Mouse (Mus musculus) B cell, adult 2 months (primary cell): Measurements from ENCODE around the gene Gm6588.
"Not testable (repeated sequence)": the region's sequence is repeated elsewhere in the genome, so short reads cannot be mapped to it uniquely, and the experiment has no call there.

Experiments
- DNase-seq, 2 experiments: peaks; one replicate each; pipeline ENCODE4 v3.0.0; 2022

The Gm6588 gene

DNA sequence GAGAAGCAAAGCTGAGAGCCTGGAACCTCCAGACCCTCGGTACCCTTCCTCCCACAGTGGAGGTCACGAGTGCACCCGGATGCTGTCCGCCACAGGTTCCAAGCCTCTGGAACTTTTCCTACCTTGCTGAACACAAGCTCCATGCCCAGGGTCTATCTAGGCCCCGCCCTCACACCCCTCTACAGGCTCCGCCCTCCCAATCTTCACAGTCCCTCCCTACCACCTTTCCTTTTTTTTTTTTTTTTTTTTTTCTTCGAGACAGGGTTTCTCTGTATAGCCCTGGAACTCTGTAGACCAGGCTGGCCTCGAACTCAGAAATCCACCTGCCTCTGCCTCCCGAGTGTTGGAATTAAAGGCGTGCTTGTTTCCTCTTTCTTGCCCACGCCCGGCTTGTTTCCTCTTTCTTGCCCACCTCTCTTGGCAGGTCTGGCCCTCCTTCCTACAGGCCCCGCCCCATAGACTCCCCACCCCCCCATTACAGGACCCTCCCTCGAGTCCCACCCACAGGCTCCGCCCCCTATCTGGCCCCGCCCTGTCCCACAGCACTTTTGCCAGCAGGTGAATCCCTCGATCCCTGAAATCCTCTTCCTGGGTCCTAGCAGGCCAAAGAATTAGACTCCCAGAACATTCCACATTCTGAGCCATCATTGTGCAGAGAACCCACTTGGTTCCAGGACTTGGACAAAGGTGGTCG, at the start of gene Gm6588:
Gene Gm6588 (plus strand): TSS at position 680 of the 694 bp plus-strand sequence.
- DNase-seq, result no peak

DNA sequence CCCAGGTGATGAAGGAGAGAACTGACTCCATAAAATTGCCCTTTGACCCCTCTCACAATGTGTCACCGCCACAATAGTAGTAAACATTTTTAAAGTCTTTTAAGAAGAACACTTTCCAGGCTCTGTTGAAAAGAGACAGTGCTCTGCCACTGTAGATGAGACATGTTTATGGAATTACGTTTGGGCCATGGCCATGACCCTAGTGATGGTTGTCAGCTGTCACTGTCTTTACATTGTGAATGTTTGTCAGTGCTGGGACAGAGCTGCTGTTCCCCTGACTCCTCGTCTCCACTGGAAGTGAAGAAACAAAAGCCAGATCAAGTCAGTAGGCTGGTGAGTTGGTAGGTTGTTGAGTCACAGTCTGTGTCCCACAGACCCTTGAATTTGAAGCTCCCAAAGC, 46.8 kb upstream of the Gm6588 start:
- no peak for DNase-seq

DNA sequence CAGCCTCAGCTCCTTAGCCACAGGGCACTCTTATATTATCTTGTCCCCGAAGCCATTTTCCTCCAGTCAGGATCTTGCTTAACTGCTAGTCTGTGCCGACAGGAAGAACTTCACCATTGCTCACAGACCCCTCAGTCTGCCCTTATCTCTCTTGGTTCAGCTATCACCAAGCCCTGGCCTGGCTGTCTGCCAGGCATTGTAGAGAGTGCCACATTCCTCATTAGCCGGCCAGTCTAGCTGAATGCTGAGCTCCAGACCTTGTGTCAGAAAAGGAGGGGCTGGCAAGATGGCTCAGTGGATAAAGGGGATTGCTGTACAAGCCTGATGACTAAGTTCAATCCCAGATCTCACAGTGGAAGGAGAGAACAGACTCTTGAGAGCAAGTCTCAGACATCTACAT, 43.2 kb upstream of the Gm6588 start:
- DNase-seq, result no peak

DNA sequence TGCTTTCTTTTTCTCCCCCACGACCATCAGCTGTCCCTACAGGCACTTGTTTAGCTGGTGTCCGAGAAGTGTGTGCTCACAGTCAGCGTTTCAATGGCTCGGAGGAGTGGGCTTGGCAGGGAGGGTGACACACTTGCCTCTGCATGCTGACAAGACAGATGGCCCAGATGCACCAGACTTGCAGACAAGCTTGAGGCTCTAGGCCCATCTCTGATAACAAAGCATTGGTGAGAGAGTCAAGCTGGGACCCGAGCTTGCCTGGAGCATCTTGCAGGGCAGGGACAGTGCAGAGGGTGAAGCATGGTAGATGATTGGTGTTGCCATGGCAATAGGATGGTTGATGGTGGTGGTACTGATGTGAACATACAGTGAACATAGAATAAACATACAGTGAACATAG, 40.0 kb upstream of the Gm6588 start:
- DNase-seq, result no peak

DNA sequence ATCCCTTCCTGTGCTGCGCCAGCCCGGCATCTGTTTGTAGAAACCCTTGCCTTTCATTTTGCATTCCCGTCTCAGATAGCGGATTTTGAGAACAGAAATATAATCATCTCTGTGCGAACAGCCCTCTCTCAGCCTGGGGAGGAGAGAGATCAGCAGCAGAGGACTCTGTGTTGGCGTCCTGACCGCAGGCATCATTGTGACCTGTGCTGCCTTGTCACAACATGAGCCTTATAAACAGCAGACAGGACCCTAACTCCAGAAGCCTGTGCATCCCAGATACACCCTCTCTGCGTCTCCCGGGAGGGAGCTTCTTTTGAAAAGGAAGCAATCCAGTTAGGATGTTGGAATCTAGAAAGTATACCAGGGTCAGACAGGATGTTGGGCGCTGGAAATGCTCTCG, 38.2 kb upstream of the Gm6588 start:
- DNase-seq, result no peak

DNA sequence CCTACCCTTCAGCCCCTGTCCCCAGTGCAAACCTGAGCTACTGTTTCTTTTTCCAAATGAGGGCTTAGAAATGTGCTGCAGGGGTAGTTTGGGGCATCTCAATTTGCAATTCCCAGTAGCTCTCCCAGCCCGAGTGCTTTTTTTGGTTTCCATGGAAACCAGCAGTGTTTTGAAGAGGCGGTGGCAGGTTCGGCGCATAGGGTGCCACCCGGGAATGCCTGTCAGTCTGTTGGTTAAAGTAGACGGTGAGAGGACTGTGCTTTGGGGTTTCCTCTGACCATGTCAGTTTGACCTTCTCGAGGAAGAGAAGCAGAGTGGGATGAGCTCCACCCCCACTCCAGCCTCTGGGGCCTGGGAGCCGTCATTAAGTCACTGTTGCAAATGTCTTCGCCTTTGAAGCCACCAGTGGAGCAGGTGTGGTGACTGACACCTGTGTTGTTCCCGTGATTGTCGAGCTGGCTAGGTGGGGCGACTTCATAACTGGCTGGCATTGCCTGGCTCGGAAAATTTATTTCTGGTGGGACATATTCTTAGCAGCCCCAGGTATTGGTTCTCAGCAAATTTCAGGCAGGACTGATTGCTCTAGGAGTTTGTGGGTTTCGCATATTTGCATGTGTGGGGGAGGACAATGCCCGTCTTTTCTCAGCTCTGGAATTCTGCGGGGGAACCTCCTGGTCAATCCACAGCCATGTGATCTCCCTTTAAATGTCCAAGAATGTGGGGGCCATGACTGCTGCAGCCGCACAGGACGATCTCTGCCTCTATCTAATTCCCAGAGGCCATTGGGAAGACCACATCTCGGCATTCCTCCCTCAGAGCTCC, 37.5 kb upstream of the Gm6588 start:
- DNase-seq, result no peak

DNA sequence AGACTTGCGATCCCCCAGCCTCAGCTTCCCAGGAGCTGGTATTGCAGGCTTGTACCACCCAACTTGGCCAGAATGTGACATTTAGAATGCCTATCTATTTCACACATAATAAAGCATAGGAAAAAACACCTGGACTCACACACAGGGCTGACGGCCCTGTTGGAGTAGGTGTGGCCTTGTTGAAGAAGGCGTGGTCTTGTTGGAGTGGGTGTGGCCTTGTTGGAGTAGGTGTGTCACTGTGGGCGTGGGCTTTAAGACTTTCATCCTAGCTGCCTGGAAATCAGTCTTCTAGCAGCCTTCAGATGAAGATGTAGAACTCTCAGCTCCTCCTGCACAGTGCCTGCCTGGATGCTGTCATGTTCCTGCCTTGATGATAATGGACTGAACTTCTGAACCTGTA, 36.4 kb upstream of the Gm6588 start:
- not testable (repeated sequence) for DNase-seq

DNA sequence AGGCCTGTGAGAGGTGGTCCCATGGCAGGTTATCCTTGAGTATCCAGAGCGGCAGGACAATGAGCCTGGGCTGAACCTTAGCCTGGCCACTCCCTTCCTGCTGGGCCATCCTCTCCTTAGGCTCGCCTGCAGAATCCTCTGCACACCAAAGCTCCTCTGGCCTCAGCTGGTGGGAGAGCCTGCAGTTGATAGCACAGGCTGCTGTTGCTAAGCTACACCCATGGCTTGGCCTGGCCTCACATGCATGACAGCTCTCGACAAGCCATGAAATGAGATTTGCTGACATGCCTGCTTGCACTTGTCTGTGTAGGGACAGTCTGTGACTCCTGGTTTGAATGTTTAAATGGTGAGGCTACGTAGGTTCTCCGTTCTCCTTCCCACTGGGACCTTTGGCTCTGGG, 32.6 kb upstream of the Gm6588 start:
- no peak for DNase-seq

DNA sequence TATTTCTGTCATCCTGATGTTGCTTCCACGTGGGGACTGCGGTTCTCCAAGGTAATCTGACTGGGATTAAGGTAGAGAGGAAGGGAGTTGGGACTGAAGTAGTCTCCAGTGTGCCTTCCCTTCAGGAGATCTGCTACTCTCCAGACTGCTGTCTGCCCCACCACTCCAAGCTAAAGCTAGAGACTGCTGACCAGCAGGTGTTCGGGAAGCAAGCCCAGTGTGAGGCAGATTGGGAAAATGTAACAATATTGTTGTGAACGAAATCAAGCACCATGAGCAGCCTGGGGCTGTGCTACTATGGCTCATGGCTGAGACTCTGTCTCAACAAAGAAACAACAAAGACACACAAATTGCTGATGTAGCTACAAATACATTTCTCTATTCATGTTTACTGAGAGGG, 31.2 kb upstream of the Gm6588 start:
- DNase-seq, result no peak

DNA sequence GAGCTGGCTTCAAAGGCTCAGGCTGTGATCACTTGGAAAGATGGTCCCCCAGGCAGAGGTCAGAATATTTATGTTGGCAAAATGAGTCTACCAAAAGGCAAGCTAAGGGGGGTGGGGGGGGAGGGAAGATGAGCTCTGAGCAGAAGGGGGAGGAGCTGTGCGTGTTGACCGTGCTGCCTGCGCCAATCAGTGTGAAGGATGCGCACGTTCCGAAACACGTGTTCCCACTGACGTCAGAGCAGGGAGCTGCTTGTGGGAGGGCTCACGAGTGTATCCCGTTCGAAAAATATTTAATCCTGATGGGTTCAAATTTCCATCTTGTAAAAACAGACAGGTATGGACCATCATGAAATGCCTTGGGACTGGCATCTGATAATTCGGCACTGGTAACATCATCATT, 29.7 kb upstream of the Gm6588 start:
- no peak for DNase-seq

DNA sequence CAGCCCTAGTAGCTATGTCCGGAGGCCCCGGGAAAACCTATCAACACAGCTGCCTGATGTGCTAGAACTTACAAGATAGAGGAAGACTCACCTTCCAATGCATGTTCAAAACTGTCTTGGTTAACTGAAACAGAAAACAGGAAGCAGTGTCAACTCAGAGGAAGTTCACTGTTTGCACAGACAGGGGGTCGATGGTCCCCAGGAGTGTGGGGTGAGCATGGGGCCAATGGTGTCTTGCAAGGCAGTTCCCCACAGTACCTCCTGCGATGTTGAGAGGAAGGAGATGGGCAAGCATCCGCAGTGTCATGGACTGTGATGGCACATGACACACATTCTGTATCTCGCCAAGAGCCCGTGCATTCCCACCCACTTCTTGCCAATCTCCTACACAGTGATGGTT, 22.6 kb upstream of the Gm6588 start:
- no peak for DNase-seq

DNA sequence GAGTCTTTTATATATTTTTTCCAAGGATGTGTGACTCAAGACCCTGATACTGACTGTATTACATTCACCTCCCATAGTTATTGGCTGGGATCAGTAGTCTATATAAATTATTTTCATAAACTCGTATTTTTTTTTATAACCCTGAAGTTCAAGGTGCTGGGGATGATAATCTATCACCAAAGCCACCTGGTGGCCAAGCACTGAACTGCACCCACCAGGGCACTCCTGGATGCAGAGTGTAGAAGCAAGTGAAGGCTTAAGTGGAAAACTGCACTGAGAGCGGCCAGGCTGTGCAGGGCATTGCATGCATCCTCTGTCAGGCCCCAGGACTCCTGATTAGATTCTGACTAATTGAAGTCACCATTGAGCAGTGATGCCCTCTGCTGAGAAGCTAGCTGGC, 21.9 kb upstream of the Gm6588 start:
- DNase-seq, result peak; percentile 73 to 79

DNA sequence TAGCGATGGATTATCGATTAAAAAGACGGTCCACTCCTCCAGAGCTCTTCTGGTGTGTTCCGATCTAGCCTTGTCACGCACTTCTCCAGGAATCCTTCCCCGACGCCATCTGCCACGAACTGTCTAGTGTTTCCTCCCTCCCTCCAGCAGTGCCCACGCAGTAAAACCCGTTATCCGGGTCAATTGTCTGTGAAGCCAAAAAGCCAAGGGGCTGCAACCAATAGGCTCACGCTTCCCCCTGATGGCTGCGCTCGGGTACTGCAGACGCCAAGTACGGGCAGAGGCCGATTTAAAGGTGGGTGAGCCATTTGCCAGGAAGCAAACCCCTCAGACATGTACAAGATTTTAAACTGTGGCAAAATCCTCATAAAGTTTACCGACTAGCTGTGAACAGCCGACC, 20.3 kb upstream of the Gm6588 start:
- peak; percentile 52 to 59 for DNase-seq

DNA sequence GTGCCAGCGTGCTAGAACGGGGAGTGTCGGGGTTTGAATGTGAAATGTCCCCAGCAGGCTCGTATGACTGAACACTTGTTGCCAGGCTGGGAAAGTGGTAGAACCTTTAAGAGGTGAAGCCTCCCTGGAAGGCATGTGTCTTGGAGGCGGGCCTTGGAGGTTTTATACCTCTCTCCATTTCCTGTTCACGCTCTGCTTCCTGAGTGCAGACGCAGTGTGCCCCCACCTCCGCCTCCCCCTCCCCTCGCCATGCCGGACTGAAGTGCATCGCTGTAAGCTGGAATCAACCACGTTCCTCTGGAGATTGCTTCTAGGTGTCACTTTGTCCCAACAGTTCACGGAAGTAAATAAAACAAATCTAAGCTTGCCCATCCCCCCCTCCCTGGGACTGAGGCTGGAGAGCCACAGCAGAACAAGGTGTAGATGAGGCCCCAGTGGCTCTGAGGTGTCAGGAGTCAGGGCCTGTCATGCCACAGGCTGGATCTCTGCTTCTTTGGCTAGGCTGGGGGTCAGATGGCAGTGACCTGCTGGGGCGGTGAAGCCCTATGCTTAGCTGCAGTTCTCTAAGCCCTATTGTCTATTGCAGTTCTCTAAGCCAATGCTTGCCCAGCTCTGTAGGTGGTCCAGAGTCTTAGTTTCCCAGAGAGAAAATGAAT, 18.0 kb upstream of the Gm6588 start:
- DNase-seq, result no peak

DNA sequence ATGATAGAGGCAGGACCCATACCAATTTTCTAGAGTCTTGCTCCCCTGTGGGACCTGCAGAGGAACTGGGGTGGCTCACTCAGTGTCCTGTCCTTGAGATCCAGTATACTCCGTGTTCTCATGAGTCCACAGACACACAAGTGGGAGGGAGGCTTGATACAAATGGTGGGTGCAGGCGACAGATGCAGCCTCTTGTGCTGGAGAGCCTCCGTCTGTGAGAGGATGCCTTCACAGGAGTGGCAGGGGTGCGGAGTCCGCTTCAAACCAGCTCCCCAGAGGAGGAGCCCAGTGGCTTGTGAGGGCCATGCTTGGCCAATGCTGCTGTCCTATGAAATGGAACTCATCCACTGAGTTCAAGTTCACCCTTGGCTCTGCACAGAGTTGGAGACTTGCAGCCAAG, 17.2 kb upstream of the Gm6588 start:
- DNase-seq, result no peak

DNA sequence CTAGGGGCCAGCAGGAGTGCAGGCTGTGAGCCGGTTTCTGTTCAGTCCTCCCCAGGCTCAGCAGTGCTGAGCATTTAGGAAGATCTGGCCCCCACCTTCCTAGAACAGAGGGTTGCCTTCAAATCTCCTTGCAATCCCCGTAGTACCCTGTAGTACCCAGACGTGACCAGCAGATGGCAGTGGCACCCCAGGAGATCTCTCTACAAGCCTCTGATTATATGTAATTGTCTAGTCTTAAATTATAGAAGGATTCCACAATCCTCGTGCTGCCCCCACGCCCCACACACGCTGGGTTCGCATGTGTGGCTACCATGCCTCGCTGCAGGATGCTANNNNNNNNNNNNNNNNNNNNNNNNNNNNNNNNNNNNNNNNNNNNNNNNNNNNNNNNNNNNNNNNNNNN, 16.2 kb upstream of the Gm6588 start:
- peak; percentile 76 to 79 for DNase-seq

DNA sequence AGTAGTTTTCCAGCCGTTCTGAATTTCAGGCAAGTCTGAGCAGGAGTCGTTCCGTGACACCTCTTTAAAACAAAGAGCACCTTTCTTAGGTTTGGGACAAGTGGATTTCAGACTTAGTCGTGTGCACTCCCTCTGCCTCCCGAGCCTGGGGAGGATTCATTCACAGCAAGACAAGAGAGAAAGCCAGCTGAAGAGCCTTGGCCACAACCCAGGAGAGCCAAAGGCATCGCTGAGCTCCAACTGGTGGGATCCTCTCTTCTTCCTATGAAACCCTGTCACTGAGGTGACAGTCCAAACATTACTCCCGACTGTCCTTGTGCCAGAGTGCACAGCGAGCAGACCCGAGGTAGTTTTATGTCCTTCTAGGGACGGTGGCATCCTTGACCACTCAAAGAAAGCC, 10.7 kb upstream of the Gm6588 start:
- DNase-seq, result no peak

DNA sequence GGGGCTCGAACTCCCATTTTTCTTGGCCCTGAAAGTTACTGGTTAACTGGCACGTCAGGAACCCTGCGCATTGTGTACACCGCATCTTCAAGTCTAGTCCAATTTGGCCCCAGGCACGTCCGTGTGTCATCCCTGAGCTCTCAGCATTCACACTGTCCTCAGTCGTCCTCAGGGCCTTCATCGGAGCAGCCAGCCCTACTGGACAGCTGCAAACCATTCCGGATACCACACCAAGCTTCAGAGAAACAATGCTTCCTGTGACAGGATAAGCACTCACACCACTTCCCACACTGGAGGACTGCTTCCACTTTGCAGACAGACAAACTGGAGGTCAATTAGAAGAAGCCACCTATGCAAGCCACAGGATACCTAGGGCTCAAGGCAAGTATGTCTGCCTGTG, 3.9 kb downstream of the Gm6588 start:
- no peak for DNase-seq

DNA sequence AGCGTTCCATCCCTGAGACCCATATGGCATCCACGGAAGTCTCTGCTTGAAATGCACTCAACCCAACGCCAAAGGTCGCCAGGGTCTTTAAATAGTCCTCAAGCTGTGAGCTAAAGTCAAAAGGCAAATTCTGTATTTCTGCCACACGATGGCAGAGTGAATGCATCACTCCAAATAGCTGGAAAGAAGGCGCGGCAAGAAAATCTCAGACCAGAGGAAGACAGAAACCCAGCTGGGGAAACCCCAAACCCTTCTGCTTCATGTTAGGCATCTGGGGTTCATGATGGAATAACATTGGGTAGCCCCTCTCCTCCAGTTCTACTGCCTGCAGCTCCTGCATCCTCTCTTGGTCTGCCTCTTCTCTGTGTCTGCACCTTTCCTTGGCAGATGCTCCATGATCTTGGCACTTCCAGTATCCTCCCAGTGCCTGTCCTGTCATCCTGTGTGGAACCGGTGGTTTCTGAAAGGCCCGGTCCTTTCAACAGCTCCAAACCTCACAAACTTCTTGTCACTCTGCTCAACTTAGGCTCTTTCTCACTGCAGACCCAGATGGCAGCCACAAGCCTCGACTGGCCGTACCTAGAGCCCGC, 5.8 kb downstream of the Gm6588 start:
- DNase-seq, result no peak

DNA sequence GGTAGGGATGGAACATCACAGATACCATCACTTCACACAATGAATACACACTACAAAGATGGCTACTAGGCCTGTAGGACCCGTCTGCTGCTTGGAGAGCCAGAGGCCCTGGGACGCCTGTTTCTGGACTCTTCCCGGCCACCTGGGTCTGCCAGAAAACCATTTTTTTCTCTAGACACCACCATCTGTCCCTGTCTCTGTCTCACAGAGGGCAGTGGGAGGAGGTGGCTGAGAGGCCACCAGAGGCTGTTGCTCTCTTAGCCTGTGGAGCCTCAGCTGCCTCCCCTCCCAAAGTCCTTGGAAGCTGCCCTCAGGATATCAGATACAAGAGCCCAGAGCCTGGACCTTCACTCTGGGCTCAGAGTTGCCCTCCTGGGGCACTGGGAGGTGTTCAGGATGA, 10.7 kb downstream of the Gm6588 start:
- no peak for DNase-seq

DNA sequence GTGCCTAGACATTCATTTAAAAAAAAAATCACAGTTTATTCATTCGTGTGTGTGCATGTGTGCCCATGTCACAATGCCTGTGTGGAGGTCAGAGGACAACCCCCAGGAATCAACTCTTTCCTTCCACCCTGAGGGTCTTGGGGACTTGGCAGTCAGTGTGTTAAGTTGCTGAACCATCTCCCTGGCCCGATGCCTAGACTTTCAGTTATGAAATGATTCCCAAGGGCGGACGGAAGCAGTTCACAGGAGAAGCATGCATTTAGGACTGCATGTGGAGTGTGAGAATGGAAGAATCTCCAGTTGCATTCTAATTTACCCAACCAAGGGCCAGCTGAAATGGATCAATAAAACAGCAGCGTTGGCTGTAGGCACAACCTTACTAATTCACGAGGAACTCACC, 17.1 kb downstream of the Gm6588 start:
- no peak for DNase-seq

DNA sequence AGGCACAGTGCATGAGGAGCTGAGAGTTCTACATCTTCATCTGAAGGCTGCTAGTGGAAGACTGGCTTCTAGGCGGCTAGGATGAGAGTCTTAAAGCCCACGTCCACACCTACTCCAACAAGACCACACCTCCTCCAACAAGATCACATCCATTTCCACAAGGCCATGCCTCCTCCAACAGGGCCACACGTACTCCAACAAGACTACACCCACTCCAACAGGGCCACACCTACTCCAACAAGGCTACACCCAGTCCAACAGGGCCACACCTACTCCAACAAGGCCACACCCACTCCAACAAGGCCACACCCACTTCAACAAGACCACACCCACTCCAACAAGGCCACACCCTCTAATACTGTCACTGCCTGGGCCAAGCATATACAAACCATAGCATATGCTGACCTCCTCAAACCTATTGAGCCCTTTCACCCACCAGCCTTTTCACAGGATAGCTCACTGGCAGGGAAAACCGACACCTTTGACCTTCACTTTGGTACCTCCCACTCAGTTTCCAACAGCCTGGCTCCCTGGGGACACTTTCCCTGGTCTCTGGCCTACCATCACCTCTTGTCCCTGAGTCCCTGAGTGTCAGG, 19.9 kb downstream of the Gm6588 start:
- DNase-seq, result peak in 1 of 2 experiments; percentile 2

DNA sequence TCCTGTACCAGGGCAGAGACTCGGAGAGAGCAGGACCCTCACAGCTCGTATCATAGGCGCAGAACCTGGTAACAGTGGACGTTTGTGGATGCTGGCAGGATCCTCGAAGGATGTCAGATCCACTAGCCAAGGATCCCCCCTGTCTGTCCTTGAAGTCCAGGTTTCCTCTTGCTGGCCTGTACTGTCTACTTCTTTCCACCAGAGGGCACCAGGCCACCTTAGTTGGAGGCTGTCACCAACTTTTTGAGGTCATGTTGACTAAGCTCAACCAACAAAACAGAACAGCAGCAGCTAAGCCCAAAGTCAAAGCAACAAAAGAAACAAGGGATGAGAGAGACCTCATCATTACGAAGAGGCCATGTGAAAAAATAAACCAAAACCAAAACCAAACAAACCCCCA, 20.9 kb downstream of the Gm6588 start:
- DNase-seq, result peak in 1 of 2 experiments; percentile 5
